Mouse (Mus musculus): ENCODE data around the gene P2rx1. TPM values are rescaled to one million over a fixed set of nuclear protein-coding genes. Genes with fewer than 3 reads are reported as not detected.

P2rx1 gene
- polyA plus RNA-seq (2012; rRNA removed): 6.5 and 11.8 TPM in 2 replicates

- 54% methylated on average over 8 of the region's 8 CpGs for WGBS
- DNase-seq (ENCODE audit: low read depth, low spot score): no peak
Observed at GRCm38 (mm10) chr11:72998771-72999170, at the start of gene P2rx1. Gene P2rx1, plus strand, starts transcription at chr11:72999103.

- no peak for DNase-seq (ENCODE audit: low read depth, low spot score)
Observed at GRCm38 (mm10) chr11:72951137-72952000, 47.5 kb upstream of the P2rx1 start.

GRCm38 (mm10) chr11:72952226-72952625 lies 46.7 kb upstream of the P2rx1 start:
- peak; percentile 88 for DNase-seq (ENCODE audit: low read depth, low spot score)

More at GRCm38 (mm10) chr11:72951137-72952000, 47.5 kb upstream of the P2rx1 start:
- WGBS: 15% methylated on average over 22 of the region's 22 CpGs

DNA sequence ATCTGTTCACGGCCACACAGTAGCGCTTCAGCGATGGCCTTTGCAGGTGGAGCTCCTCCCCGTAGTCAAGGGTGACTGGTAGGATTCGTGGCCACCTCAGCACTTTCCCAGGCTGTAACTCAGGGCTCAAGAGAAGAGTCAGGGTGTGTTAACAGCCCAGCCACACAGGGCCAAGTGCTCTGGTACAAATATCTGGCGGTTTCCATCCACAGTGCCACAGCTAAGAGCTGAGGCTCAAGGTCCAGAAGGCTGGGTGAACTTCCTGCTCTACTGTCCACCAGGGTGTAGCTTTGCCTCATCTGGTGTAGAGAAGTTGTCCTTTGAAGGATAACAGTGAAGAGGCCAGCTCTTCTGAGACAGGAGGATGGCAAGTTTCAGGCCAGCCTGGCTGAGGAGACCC lies 46.2 kb upstream of the P2rx1 start:
- 21% methylated on average over 6 of the region's 6 CpGs for WGBS
- DNase-seq (ENCODE audit: low read depth, low spot score): no peak

More at GRCm38 (mm10) chr11:72952226-72952625, 46.7 kb upstream of the P2rx1 start:
- 17% methylated on average over 3 of the region's 3 CpGs for WGBS

GRCm38 (mm10) chr11:72953116-72953439 lies 45.8 kb upstream of the P2rx1 start:
- 30% methylated on average over 1 of the region's 1 CpGs for WGBS
- no peak for DNase-seq (ENCODE audit: low read depth, low spot score)

- DNase-seq (ENCODE audit: low read depth, low spot score): no peak
- WGBS: 36% methylated on average over 4 of the region's 4 CpGs
Observed at GRCm38 (mm10) chr11:72953440-72954151, 45.3 kb upstream of the P2rx1 start.

DNA sequence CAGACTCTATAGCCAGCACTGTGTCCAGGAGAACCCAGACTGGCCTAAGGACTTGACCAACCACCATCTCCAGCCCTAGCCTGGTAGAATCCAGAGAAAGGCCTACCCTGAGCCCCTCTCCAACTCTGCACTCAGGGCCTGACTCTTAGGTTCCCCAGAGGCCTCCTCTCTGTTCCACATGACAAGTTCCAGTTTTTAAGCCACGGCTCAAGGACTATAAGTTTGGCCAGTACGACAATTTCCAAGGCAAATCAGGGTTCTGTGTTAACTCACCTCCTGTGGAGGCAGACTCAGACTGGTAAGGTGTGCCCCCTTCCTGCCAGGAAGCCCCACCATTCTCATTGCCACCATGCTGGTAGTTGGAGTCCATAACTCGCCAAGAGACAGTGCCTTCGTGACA lies 44.7 kb upstream of the P2rx1 start:
- 88% methylated on average over 4 of the region's 4 CpGs for WGBS
- no peak for DNase-seq (ENCODE audit: low read depth, low spot score)

DNA sequence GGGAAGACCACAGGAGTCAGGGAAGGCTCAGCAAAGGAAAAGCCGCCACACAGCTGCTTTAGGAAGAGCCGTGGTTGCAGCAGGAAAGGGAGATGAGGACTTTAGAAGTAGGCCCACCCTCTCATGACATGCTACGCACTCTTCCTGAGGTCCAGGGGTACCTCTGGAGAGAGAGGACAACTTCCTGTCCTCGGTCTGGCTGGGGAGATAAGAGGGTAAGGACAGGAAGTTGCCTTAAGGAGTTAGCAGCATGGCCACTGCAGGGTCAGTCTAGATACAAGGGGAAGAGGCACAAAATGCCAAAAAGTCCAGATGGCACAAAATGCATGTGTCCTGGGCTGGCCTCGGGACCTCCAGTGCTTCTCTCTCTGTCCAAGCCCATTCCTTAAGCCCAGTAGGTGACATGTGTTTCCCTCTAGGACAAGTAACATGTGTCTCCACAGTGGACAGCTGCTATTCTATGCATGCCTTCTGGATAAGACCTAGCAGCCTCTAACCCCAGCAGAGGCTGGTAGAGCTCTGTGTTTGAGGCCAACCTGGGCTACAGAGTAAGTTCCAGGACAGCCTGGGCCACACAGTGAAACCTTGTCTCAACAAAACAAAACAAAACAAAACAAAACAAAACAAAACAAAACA lies 43.4 kb upstream of the P2rx1 start:
- 76% methylated on average over 5 of the region's 5 CpGs for WGBS

GRCm38 (mm10) chr11:72957318-72957717 lies 41.6 kb upstream of the P2rx1 start:
- DNase-seq (ENCODE audit: low read depth, low spot score): no peak
- 64% methylated on average over 2 of the region's 2 CpGs for WGBS

More for the DNA sequence above, 43.4 kb upstream of the P2rx1 start:
- DNase-seq (ENCODE audit: low read depth, low spot score): no peak

- 37% methylated on average over 15 of the region's 15 CpGs for WGBS
- no peak for DNase-seq (ENCODE audit: low read depth, low spot score)
Observed at GRCm38 (mm10) chr11:72959924-72960679, 38.8 kb upstream of the P2rx1 start.

GRCm38 (mm10) chr11:72960723-72961071 lies 38.2 kb upstream of the P2rx1 start:
- no peak for DNase-seq (ENCODE audit: low read depth, low spot score)
- 32% methylated on average over 15 of the region's 15 CpGs for WGBS

DNA sequence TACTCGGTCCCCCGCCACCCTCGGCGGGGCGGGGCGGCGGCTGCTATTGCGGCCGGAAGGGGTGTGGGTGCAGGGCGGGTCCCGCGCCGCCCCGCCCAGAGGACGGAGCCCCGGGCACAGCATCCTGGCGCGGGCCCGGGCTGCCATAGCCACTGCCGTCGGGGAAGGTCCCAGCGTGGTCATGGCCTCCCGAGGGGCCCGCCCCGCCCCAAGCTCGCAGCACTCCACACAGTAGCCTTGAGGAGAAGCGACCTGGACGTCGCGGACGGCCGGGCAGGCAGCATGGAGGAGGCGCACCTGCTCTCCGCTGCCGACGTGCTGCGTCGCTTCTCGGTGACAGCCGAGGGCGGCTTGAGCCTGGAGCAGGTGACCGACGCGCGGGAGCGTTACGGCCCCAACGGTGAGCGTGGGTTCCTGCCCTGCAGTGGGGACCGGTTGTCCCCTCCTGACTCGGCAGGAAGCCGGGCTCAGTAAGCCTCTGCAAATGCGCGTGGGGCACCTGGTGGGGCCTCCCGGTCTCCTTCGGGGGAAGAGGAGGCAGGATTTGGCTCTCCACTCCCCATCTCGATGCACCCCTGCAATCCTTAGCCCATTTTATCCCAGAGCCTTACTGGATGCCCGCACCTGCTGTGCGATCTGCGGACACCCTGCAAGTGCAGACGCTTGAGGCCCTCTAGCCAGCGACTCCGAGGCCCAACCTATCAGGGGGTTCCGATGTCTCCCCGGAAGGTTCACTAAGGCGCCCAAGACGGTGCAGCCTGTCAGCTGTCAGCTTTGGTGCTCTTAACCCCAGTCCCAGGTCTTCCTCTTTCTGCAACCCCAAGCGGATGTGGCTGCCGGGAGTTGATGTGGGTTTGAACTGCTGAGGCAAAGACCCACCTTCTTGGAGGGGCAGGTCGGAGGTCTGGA lies 37.6 kb upstream of the P2rx1 start, which contains the start of gene Atp2a3:
TSS of gene Atp2a3 (plus strand) at position 98 of the 909 bp plus-strand sequence.
- WGBS: 2% methylated on average over 70 of the region's 70 CpGs

GRCm38 (mm10) chr11:72962378-72962777 lies 36.5 kb upstream of the P2rx1 start:
- 55% methylated on average over 2 of the region's 2 CpGs for WGBS
- DNase-seq (ENCODE audit: low read depth, low spot score): no peak

More for the DNA sequence above, 37.6 kb upstream of the P2rx1 start, which contains the start of gene Atp2a3:
- no peak for DNase-seq (ENCODE audit: low read depth, low spot score)

- WGBS: 21% methylated on average over 7 of the region's 7 CpGs
- DNase-seq (ENCODE audit: low read depth, low spot score): no peak
Observed at GRCm38 (mm10) chr11:72963058-72963788, 35.7 kb upstream of the P2rx1 start.

DNA sequence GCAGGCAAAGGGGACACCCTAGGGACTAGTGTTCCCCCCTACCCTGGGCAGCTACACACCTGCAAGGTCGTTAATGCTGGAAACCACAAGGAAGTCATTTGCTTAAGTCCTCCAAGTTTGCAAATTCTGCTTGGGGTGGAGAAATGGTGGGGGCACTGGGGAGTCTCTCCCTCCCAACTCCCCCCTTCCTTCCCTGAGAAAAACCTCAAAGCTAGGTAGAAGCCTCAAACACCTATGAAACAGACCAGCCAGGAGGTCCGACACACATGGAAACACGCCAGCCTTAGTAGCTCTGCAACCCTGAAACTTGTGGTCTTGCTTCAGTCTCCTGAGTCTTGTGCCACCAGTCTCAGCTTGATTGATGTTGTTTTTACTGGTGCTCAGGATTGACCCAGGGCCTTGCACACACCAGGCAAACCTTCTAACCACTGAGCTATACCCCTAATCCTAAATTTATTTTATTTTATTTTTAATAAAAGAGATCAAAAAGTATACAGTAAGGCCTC lies 35.1 kb upstream of the P2rx1 start:
- WGBS: 44% methylated on average over 3 of the region's 3 CpGs

GRCm38 (mm10) chr11:72974995-72975503 lies 23.9 kb upstream of the P2rx1 start:
- DNase-seq (ENCODE audit: low read depth, low spot score): no peak
- 73% methylated on average over 13 of the region's 13 CpGs for WGBS

More for the DNA sequence above, 35.1 kb upstream of the P2rx1 start:
- no peak for DNase-seq (ENCODE audit: low read depth, low spot score)

DNA sequence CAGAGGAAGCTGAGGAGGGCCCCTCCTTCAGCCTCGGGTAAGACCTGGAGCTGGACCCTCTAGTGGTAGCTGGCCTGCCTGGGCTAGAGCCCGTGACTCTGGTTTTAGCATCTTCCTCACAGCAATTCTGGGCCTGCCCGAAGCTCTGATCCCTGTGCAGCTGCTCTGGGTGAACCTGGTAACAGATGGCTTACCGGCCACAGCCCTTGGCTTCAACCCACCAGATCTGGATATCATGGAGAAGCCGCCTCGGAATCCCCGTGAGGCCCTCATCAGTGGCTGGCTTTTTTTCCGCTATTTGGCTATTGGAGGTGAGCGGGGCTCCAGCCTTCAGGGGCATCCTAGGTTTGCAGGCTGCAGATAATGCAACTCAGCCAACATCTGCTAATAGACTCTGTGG lies 16.4 kb upstream of the P2rx1 start:
- no peak for DNase-seq (ENCODE audit: low read depth, low spot score)
- 93% methylated on average over 9 of the region's 9 CpGs for WGBS
